Mouse (Mus musculus): ENCODE measurements around the gene Pfkfb4. TPM values are rescaled to one million over a fixed set of nuclear protein-coding genes. Genes with fewer than 3 reads are reported as not detected.

Pfkfb4 gene
- total and polyA plus RNA-seq, 2 experiments from 2014 or later = 18.6 to 63.1 TPM

- 86% methylated on average over 8 of the region's 8 CpGs for WGBS
- no peaks in the 10 kb centered on the region for H3K4me1 ChIP-seq (ENCODE audit: insufficient read depth, low read length)
- TF ChIP-seq CTCF (IDR thresholded peaks at IDR 0.05; ENCODE audit: low read depth) = no peak
- no peaks in the 10 kb centered on the region for H3K36me3 ChIP-seq (ENCODE audit: insufficient read depth, low read length)
- no peak overlapping the region for H3K4me2 ChIP-seq (ENCODE audit: low read depth, low read length)
- no peak overlapping the region for H3K4me3 ChIP-seq (ENCODE audit: low read length)
- H3K9me3 ChIP-seq (ENCODE audit: low read length) = no peaks in the 10 kb centered on the region
- ATAC-seq (no peak), DNase-seq (ENCODE audit: low spot score) (no peak)
- no peak overlapping the region for H3K27ac ChIP-seq
- H3K9ac ChIP-seq (replicated peaks; ENCODE audit: low read length) = no peak overlapping the region
- no peaks in the 10 kb centered on the region for H3K27me3 ChIP-seq (ENCODE audit: insufficient read depth, low read length)
Observed at GRCm38 (mm10) chr9:108982498-108982897, 9.1 kb upstream of the Pfkfb4 start.

DNA sequence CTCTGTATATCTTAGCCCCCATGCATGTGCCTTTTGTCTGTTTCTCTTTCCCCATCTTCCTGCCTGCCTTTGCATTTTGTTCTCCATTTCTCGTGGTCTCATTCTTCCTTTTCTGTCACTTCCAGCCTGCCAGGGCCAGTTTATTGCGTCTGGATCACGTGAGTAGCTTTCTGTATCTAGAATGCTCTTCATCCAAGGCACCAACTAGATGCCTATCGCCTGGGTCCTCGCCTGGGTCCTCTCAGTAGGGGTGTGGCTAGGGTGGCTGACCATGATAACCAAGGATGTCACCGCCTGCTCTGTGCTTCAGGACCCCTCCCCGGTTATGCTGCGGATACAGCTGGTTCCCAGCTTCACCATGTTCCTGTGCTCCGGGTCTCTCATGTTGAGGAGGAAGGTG is 8.4 kb upstream of the Pfkfb4 start:
- H3K4me1 ChIP-seq (ENCODE audit: insufficient read depth, low read length) = no peaks in the 10 kb centered on the region
- H3K4me3 ChIP-seq (ENCODE audit: low read length) = no peak overlapping the region
- no peaks in the 10 kb centered on the region for H3K9me3 ChIP-seq (ENCODE audit: low read length)
- DNase-seq (ENCODE audit: low spot score) = no peak
- ATAC-seq = no peak
- H3K4me2 ChIP-seq (ENCODE audit: low read depth, low read length) = no peak overlapping the region
- no peaks in the 10 kb centered on the region for H3K36me3 ChIP-seq (ENCODE audit: insufficient read depth, low read length)
- H3K27ac ChIP-seq = no peak overlapping the region
- no peak overlapping the region for H3K9ac ChIP-seq (replicated peaks; ENCODE audit: low read length)
- H3K27me3 ChIP-seq (ENCODE audit: insufficient read depth, low read length) = no peaks in the 10 kb centered on the region
- TF ChIP-seq CTCF (IDR thresholded peaks at IDR 0.05; ENCODE audit: low read depth) = no peak
- 86% methylated on average over 9 of the region's 9 CpGs for WGBS

DNA sequence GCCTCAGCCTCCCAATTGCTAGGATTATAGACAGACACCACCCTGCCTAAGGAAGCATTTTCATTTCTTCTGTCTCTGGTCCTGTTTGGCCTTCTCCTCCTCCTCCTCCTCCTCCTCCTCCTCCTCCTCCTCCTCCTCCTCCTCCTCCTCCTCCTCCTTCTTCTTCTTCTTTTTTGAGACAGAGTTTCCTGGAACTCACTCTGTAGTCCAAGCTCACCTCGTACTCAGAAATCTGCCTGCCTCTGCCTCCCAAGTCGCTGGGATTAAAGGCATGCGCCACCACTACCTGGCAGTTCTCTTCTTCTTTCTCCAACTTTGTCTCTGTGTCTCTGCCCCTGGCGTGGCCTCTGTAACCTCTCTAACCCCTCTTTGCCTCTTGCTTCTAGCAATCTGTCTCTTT is 5.9 kb upstream of the Pfkfb4 start, which contains the start of gene Ucn2:
TSS of gene Ucn2 (plus strand) at position 301 of the 400 bp plus-strand sequence.
- Histone ChIP-seq H3K27ac (no peak within 1 kb of the TSS), H3K4me1 (ENCODE audit: insufficient read depth, low read length) (no peaks in the 10 kb centered on the region), H3K9me3 (ENCODE audit: low read length) (no peaks in the 10 kb centered on the region), H3K27me3 (ENCODE audit: insufficient read depth, low read length) (no peaks in the 10 kb centered on the region), H3K4me2 (ENCODE audit: low read depth, low read length) (no peak within 1 kb of the TSS), H3K9ac (replicated peaks; ENCODE audit: low read length) (no peak within 1 kb of the TSS), H3K4me3 (ENCODE audit: low read length) (no peak within 1 kb of the TSS), H3K36me3 (ENCODE audit: insufficient read depth, low read length) (no peaks in the 10 kb centered on the region)
- DNase-seq (ENCODE audit: low spot score) (no peak), ATAC-seq (no peak)
- WGBS = 76% methylated on average over 4 of the region's 4 CpGs
- TF ChIP-seq CTCF (IDR thresholded peaks at IDR 0.05; ENCODE audit: low read depth) = no peak

GRCm38 (mm10) chr9:108987704-108988350 is 3.8 kb upstream of the Pfkfb4 start:
- H3K36me3 ChIP-seq (ENCODE audit: insufficient read depth, low read length) = no peaks in the 10 kb centered on the region
- no peak for ATAC-seq
- peak; percentile 8 for DNase-seq (ENCODE audit: low spot score)
- H3K4me3 ChIP-seq (ENCODE audit: low read length) = no peak overlapping the region
- H3K4me2 ChIP-seq (ENCODE audit: low read depth, low read length) = no peak overlapping the region
- no peaks in the 10 kb centered on the region for H3K9me3 ChIP-seq (ENCODE audit: low read length)
- WGBS = 24% methylated on average over 15 of the region's 15 CpGs
- H3K27ac ChIP-seq = no peak overlapping the region
- peaks cover 7% of the 10 kb centered on the region; the same call in 1 of the 2 replicates for H3K4me1 ChIP-seq (ENCODE audit: insufficient read depth, low read length)
- no peak for TF ChIP-seq CTCF (IDR thresholded peaks at IDR 0.05; ENCODE audit: low read depth)
- H3K27me3 ChIP-seq (ENCODE audit: insufficient read depth, low read length) = no peaks in the 10 kb centered on the region
- no peak overlapping the region for H3K9ac ChIP-seq (replicated peaks; ENCODE audit: low read length)

- ATAC-seq = no peak
Observed at GRCm38 (mm10) chr9:108989802-108990461, 1.6 kb upstream of the Pfkfb4 start.

DNA sequence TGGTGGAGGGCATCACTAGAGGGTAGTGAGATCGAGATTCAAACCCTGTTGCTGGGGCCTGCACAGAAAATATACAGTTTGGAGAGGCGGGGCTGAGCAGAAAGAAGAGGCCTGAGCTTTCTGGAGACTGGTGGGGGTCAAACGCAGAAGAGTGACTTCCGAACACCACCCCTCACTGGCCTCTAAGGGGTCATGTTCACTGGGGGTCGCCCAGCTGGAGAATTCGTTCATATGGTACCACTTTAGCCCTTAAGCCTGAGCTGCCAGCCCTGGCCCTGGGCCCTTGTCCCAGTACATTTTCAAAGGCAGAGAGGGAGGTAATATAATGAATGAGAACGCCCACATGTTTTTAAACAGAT is 1.1 kb upstream of the Pfkfb4 start:
- no peak for ATAC-seq

More at GRCm38 (mm10) chr9:108989802-108990461, 1.6 kb upstream of the Pfkfb4 start:
- Histone ChIP-seq H3K9me3 (ENCODE audit: low read length) (no peaks in the 10 kb centered on the region), H3K27ac (no peak overlapping the region), H3K4me1 (ENCODE audit: insufficient read depth, low read length) (peaks cover 11% of the 10 kb centered on the region; the same call in 1 of the 2 replicates), H3K27me3 (ENCODE audit: insufficient read depth, low read length) (no peaks in the 10 kb centered on the region), H3K9ac (replicated peaks; ENCODE audit: low read length) (no peak overlapping the region), H3K4me3 (ENCODE audit: low read length) (no peak overlapping the region), H3K4me2 (ENCODE audit: low read depth, low read length) (no peak overlapping the region), H3K36me3 (ENCODE audit: insufficient read depth, low read length) (no peaks in the 10 kb centered on the region)
- no peak for TF ChIP-seq CTCF (IDR thresholded peaks at IDR 0.05; ENCODE audit: low read depth)
- WGBS = 79% methylated on average over 4 of the region's 4 CpGs
- DNase-seq (ENCODE audit: low spot score) = no peak

GRCm38 (mm10) chr9:108992085-108992469 is 499 bp downstream of the Pfkfb4 start:
- peak overlapping the region; percentile 66 for H3K4me2 ChIP-seq (ENCODE audit: low read depth, low read length)
- ATAC-seq (no peak), DNase-seq (ENCODE audit: low spot score) (peak; percentile 7)
- H3K36me3 ChIP-seq (ENCODE audit: insufficient read depth, low read length) = no peaks in the 10 kb centered on the region
- no peak for TF ChIP-seq CTCF (IDR thresholded peaks at IDR 0.05; ENCODE audit: low read depth)
- WGBS = 9% methylated on average over 18 of the region's 18 CpGs
- peak overlapping the region; percentile 60 for H3K9ac ChIP-seq (replicated peaks; ENCODE audit: low read length)
- no peaks in the 10 kb centered on the region for H3K27me3 ChIP-seq (ENCODE audit: insufficient read depth, low read length)
- H3K4me3 ChIP-seq (ENCODE audit: low read length) = peak overlapping the region; percentile 46
- peaks cover 11% of the 10 kb centered on the region; the same call in 1 of the 2 replicates for H3K4me1 ChIP-seq (ENCODE audit: insufficient read depth, low read length)
- H3K27ac ChIP-seq = peak overlapping the region; percentile 82
- H3K9me3 ChIP-seq (ENCODE audit: low read length) = no peaks in the 10 kb centered on the region

More for the DNA sequence above, 1.1 kb upstream of the Pfkfb4 start:
- Histone ChIP-seq H3K4me3 (ENCODE audit: low read length) (no peak overlapping the region), H3K27me3 (ENCODE audit: insufficient read depth, low read length) (no peaks in the 10 kb centered on the region), H3K9me3 (ENCODE audit: low read length) (no peaks in the 10 kb centered on the region), H3K9ac (replicated peaks; ENCODE audit: low read length) (no peak overlapping the region), H3K4me1 (ENCODE audit: insufficient read depth, low read length) (peaks cover 11% of the 10 kb centered on the region; the same call in 1 of the 2 replicates), H3K27ac (no peak overlapping the region), H3K4me2 (ENCODE audit: low read depth, low read length) (no peak overlapping the region), H3K36me3 (ENCODE audit: insufficient read depth, low read length) (no peaks in the 10 kb centered on the region)
- WGBS = 82% methylated on average over 7 of the region's 7 CpGs
- TF ChIP-seq CTCF (IDR thresholded peaks at IDR 0.05; ENCODE audit: low read depth) = no peak
- no peak for DNase-seq (ENCODE audit: low spot score)

Measured in hindbrain, postnatal 0 days (tissue).